Mouse (Mus musculus) layer of hippocampus, adult 11-12 months (tissue): Measurements from ENCODE around the gene Selenov.

Experiments
- DNase-seq: peaks from one replicate; pipeline ENCODE4 v3.0.0; 2022; ENCODE audit warnings: low spot score

The Selenov gene

GRCm38 (mm10) chr7:28290638-28291590 lies at the start of gene Selenov:
Selenov (minus strand) TSS chr7:28291186.
- DNase-seq, result no peak

GRCm38 (mm10) chr7:28339213-28339917 lies 48.4 kb upstream of the Selenov start:
- peak; percentile 58 for DNase-seq

- peak; percentile 97 for DNase-seq
These were observed 47.4 kb upstream of the Selenov start, which contains the start of gene Supt5 for GRCm38 (mm10) chr7:28338108-28338998. Supt5 (minus strand) TSS chr7:28338746.

GRCm38 (mm10) chr7:28335471-28335870 lies 44.5 kb upstream of the Selenov start:
- no peak for DNase-seq

- no peak for DNase-seq
These were observed 43.5 kb upstream of the Selenov start for GRCm38 (mm10) chr7:28334534-28334933.

GRCm38 (mm10) chr7:28328260-28328659 lies 37.3 kb upstream of the Selenov start:
- DNase-seq, result no peak

- DNase-seq, result no peak
These were observed 35.5 kb upstream of the Selenov start for GRCm38 (mm10) chr7:28326457-28326856.

GRCm38 (mm10) chr7:28325293-28325692 lies 34.3 kb upstream of the Selenov start:
- no peak for DNase-seq

GRCm38 (mm10) chr7:28321974-28322720 lies 31.2 kb upstream of the Selenov start:
- DNase-seq, result no peak

- no peak for DNase-seq
These were observed 27.7 kb upstream of the Selenov start for GRCm38 (mm10) chr7:28318714-28319113.

- DNase-seq, result no peak
These were observed 27.1 kb upstream of the Selenov start for GRCm38 (mm10) chr7:28318036-28318435.

GRCm38 (mm10) chr7:28311926-28312543 lies 21.0 kb upstream of the Selenov start, which contains the start of gene Timm50:
Timm50 (minus strand) TSS chr7:28312072.
- peak; percentile 98 for DNase-seq

- DNase-seq, result no peak
These were observed 20.4 kb upstream of the Selenov start for GRCm38 (mm10) chr7:28311151-28311925.

GRCm38 (mm10) chr7:28309737-28310136 lies 18.8 kb upstream of the Selenov start:
- DNase-seq, result no peak

- no peak for DNase-seq
These were observed 15.2 kb upstream of the Selenov start for GRCm38 (mm10) chr7:28306216-28306615.

GRCm38 (mm10) chr7:28305641-28306040 lies 14.7 kb upstream of the Selenov start:
- DNase-seq, result no peak

- DNase-seq, result peak; percentile 30
These were observed 10.8 kb upstream of the Selenov start, which contains the start of gene Dll3 for GRCm38 (mm10) chr7:28301616-28302433. Dll3 (minus strand) TSS chr7:28302238.

GRCm38 (mm10) chr7:28298837-28299625 lies 8.0 kb upstream of the Selenov start:
- DNase-seq, result peak; percentile 62
